Mouse (Mus musculus) cerebellum, adult 18-20 months (tissue): Measurements from ENCODE around the gene Gm3629.
"Not testable (repeated sequence)": the region's sequence is repeated elsewhere in the genome, so short reads cannot be mapped to it uniquely, and the experiment has no call there.

Experiments
- DNase-seq, 2 experiments: peaks; one replicate each; pipeline ENCODE4 v3.0.0; 2021

Gene Gm3629

GRCm38 (mm10) chr14:6590513-6590912 is at the start of gene Gm3629:
TSS of gene Gm3629 (minus strand) at chr14:6590613.
- DNase-seq: not testable (repeated sequence)

GRCm38 (mm10) chr14:6622318-6622717 is 31.9 kb upstream of the Gm3629 start, which contains the start of gene Gm3460:
TSS of gene Gm3460 (minus strand) at chr14:6622418.
- DNase-seq: not testable (repeated sequence)

GRCm38 (mm10) chr14:6606436-6606835 is 16.0 kb upstream of the Gm3629 start:
- peak in 1 of 2 experiments; percentile 1 for DNase-seq

GRCm38 (mm10) chr14:6605004-6605403 is 14.6 kb upstream of the Gm3629 start:
- peak in 1 of 2 experiments; percentile 12 for DNase-seq

- peak in 1 of 2 experiments; percentile 1 for DNase-seq
These were observed 14.1 kb upstream of the Gm3629 start for GRCm38 (mm10) chr14:6604551-6604950.

GRCm38 (mm10) chr14:6537190-6537589 is 53.2 kb downstream of the Gm3629 start, which contains the start of gene Gm8356:
TSS of gene Gm8356 (minus strand) at chr14:6537290.
- not testable (repeated sequence) for DNase-seq
